Mouse (Mus musculus) intestine, embryonic 16.5 days (tissue): ENCODE data around the gene Itgb1. TPM values are rescaled to one million over a fixed set of nuclear protein-coding genes. Genes with fewer than 3 reads are reported as not detected.
A peak's percentile ranks its signal among the peaks of the same experiment; 100 is the strongest.

Experiments
- ATAC-seq: fragments of 200-750 bp; cut with Nextera tagmentation; 2 replicates; pipeline ENCODE4 v1.8.0; 2017; ENCODE audit warnings: moderate TSS enrichment, moderate library complexity
- H3K27ac ChIP-seq: fragments of 300-500 bp; sonication (generic); 2 replicates; pipeline ENCODE4 v1.5.1; 2014; ENCODE audit warnings: mild to moderate bottlenecking, low read length
- H3K27me3 ChIP-seq: fragments of 300-500 bp; sonication (generic); replicated peaks from 2 replicates; pipeline ENCODE4 v1.6.1; 2014; ENCODE audit warnings: low read length, control low read depth, mixed read lengths; ENCODE audit not compliant: control insufficient read depth, insufficient read depth
- H3K36me3 ChIP-seq: fragments of 300-500 bp; sonication (generic); 2 replicates; pipeline ENCODE4 v1.6.1; 2014; ENCODE audit warnings: low read length, control low read depth; ENCODE audit not compliant: control insufficient read depth, insufficient read depth
- H3K4me1 ChIP-seq: fragments of 300-500 bp; sonication (generic); 2 replicates; pipeline ENCODE4 v1.6.1; 2014; ENCODE audit warnings: low read length, control low read depth, mixed read lengths; ENCODE audit not compliant: control insufficient read depth, insufficient read depth
- H3K4me2 ChIP-seq: fragments of 300-500 bp; sonication (generic); 2 replicates; pipeline ENCODE4 v1.6.1; 2014; ENCODE audit warnings: low read depth, low read length, control low read depth
- H3K4me3 ChIP-seq: fragments of 300-500 bp; sonication (generic); 2 replicates; pipeline ENCODE4 v1.5.1; 2014; ENCODE audit warnings: mild to moderate bottlenecking, low read length
- H3K9ac ChIP-seq: fragments of 300-500 bp; sonication (generic); 2 replicates; pipeline ENCODE4 v1.6.1; 2014; ENCODE audit warnings: low read depth, low read length
- H3K9me3 ChIP-seq: fragments of 300-500 bp; sonication (generic); 2 replicates; pipeline ENCODE4 v1.6.1; 2016; ENCODE audit warnings: low read length, control low read depth; ENCODE audit not compliant: control insufficient read depth
- WGBS: fragments of 180-500 bp; shearing (Covaris S2); extraction: QIAGEN DNeasy Blood & Tissue Kit; methylation state at CpG from one replicate; pipeline ENCODE4 v1.1.7; 2014; 5-methylcytosine and 5-hydroxymethylcytosine counted together
- polyA plus RNA-seq: library from polyadenylated mRNA; unstranded; fragments of >200 nt; fragmentation: Nextera tagmentation; extraction: Ambion mirVana; gene quantifications from 2 replicates; pipeline ENCODE4 v1.2.1, GENCODE M21; 2015

The Itgb1 gene
- polyA plus RNA-seq, 1 experiment from 2014 or later: 219 TPM

GRCm38 (mm10) chr8:128697945-128698344 lies 12.5 kb downstream of the Itgb1 start:
- ATAC-seq: 0 out of 2 replicates have a peak, but pooled peaks have one; percentile 38
- Histone ChIP-seq H3K36me3 (no peaks in the 10 kb centered on the region), H3K4me2 (no peak overlapping the region), H3K27ac (no peak overlapping the region), H3K9me3 (no peaks in the 10 kb centered on the region), H3K27me3 (no peaks in the 10 kb centered on the region), H3K4me1 (peaks cover 17% of the 10 kb centered on the region; the same call in 1 of the 2 replicates), H3K4me3 (no peak overlapping the region), H3K9ac (no peak overlapping the region)
- 51% methylated on average over 3 of the region's 3 CpGs for WGBS

- no peaks in the 10 kb centered on the region for H3K27me3 ChIP-seq
- no peak overlapping the region for H3K9ac ChIP-seq
- no peak overlapping the region for H3K4me3 ChIP-seq
- no peak for ATAC-seq
- no peaks in the 10 kb centered on the region for H3K9me3 ChIP-seq
- peaks cover 7% of the 10 kb centered on the region for H3K36me3 ChIP-seq
- no peak overlapping the region for H3K27ac ChIP-seq
- 71% methylated on average over 1 of the region's 1 CpGs for WGBS
- no peak overlapping the region for H3K4me2 ChIP-seq
- H3K4me1 ChIP-seq: peaks cover 3% of the 10 kb centered on the region; the same call in 1 of the 2 replicates
These were observed 18.9 kb downstream of the Itgb1 start for GRCm38 (mm10) chr8:128704376-128704775.

- Histone ChIP-seq H3K4me1 (peaks cover 3% of the 10 kb centered on the region; the same call in 1 of the 2 replicates), H3K27ac (no peak overlapping the region), H3K9ac (no peak overlapping the region), H3K4me3 (no peak overlapping the region), H3K36me3 (peaks cover 7% of the 10 kb centered on the region), H3K27me3 (no peaks in the 10 kb centered on the region), H3K9me3 (no peaks in the 10 kb centered on the region), H3K4me2 (no peak overlapping the region)
- WGBS: 89% methylated on average over 2 of the region's 2 CpGs
- ATAC-seq: no peak
These were observed 19.4 kb downstream of the Itgb1 start for GRCm38 (mm10) chr8:128704836-128705235.

- Histone ChIP-seq H3K36me3 (peaks cover 16% of the 10 kb centered on the region), H3K4me1 (no peaks in the 10 kb centered on the region), H3K4me2 (no peak overlapping the region), H3K9ac (no peak overlapping the region), H3K4me3 (no peak overlapping the region), H3K27me3 (no peaks in the 10 kb centered on the region), H3K27ac (no peak overlapping the region), H3K9me3 (no peaks in the 10 kb centered on the region)
- peak; percentile 63 for ATAC-seq
- 55% methylated on average over 3 of the region's 3 CpGs for WGBS
These were observed 23.8 kb downstream of the Itgb1 start for GRCm38 (mm10) chr8:128709261-128709660.

GRCm38 (mm10) chr8:128716184-128716583 lies 30.7 kb downstream of the Itgb1 start:
- H3K4me3 ChIP-seq: no peak overlapping the region
- no peaks in the 10 kb centered on the region for H3K4me1 ChIP-seq
- H3K27me3 ChIP-seq: no peaks in the 10 kb centered on the region
- H3K9ac ChIP-seq: no peak overlapping the region
- H3K9me3 ChIP-seq: no peaks in the 10 kb centered on the region
- no peak overlapping the region for H3K4me2 ChIP-seq
- H3K36me3 ChIP-seq: peaks cover 13% of the 10 kb centered on the region
- ATAC-seq: no peak
- no peak overlapping the region for H3K27ac ChIP-seq

- H3K36me3 ChIP-seq: no peaks in the 10 kb centered on the region; the same call in 1 of the 2 replicates
These were observed 39.4 kb downstream of the Itgb1 start for GRCm38 (mm10) chr8:128724819-128725218.

GRCm38 (mm10) chr8:128727213-128727612 lies 41.8 kb downstream of the Itgb1 start:
- H3K36me3 ChIP-seq: peaks cover 7% of the 10 kb centered on the region

More at GRCm38 (mm10) chr8:128724819-128725218, 39.4 kb downstream of the Itgb1 start:
- no peak overlapping the region for H3K27ac ChIP-seq
- ATAC-seq: no peak
- H3K4me1 ChIP-seq: no peaks in the 10 kb centered on the region
- no peaks in the 10 kb centered on the region for H3K27me3 ChIP-seq
- no peaks in the 10 kb centered on the region for H3K9me3 ChIP-seq
- no peak overlapping the region for H3K4me2 ChIP-seq
- WGBS: 56% methylated on average over 1 of the region's 1 CpGs
- H3K4me3 ChIP-seq: no peak overlapping the region
- H3K9ac ChIP-seq: no peak overlapping the region

GRCm38 (mm10) chr8:128732254-128732653 lies 46.8 kb downstream of the Itgb1 start:
- Histone ChIP-seq H3K4me3 (no peak overlapping the region), H3K36me3 (peaks cover 14% of the 10 kb centered on the region), H3K27me3 (no peaks in the 10 kb centered on the region), H3K4me2 (no peak overlapping the region), H3K9me3 (no peaks in the 10 kb centered on the region), H3K9ac (no peak overlapping the region), H3K4me1 (no peaks in the 10 kb centered on the region), H3K27ac (no peak overlapping the region)
- 88% methylated on average over 2 of the region's 2 CpGs for WGBS
- no peak for ATAC-seq

More at GRCm38 (mm10) chr8:128727213-128727612, 41.8 kb downstream of the Itgb1 start:
- ATAC-seq: no peak
- no peak overlapping the region for H3K4me2 ChIP-seq
- no peak overlapping the region for H3K4me3 ChIP-seq
- H3K27ac ChIP-seq: no peak overlapping the region
- H3K27me3 ChIP-seq: no peaks in the 10 kb centered on the region
- no peak overlapping the region for H3K9ac ChIP-seq
- WGBS: 85% methylated on average over 1 of the region's 1 CpGs
- no peaks in the 10 kb centered on the region for H3K4me1 ChIP-seq
- no peaks in the 10 kb centered on the region for H3K9me3 ChIP-seq

GRCm38 (mm10) chr8:128734118-128734517 lies 48.7 kb downstream of the Itgb1 start:
- ATAC-seq: no peak
- no peaks in the 10 kb centered on the region for H3K27me3 ChIP-seq
- H3K4me1 ChIP-seq: no peaks in the 10 kb centered on the region
- H3K27ac ChIP-seq: no peak overlapping the region
- H3K4me2 ChIP-seq: no peak overlapping the region
- H3K36me3 ChIP-seq: peaks cover 22% of the 10 kb centered on the region
- WGBS: 92% methylated on average over 3 of the region's 3 CpGs
- H3K9ac ChIP-seq: no peak overlapping the region
- H3K9me3 ChIP-seq: no peaks in the 10 kb centered on the region
- H3K4me3 ChIP-seq: no peak overlapping the region

- Histone ChIP-seq H3K9me3 (no peaks in the 10 kb centered on the region), H3K27ac (no peak overlapping the region), H3K36me3 (peaks cover 16% of the 10 kb centered on the region), H3K4me3 (no peak overlapping the region), H3K9ac (no peak overlapping the region), H3K4me2 (no peak overlapping the region), H3K4me1 (no peaks in the 10 kb centered on the region), H3K27me3 (no peaks in the 10 kb centered on the region)
- ATAC-seq: no peak
- WGBS: 97% methylated on average over 3 of the region's 3 CpGs
These were observed 50.2 kb downstream of the Itgb1 start for GRCm38 (mm10) chr8:128735692-128736091.
